Mouse (Mus musculus): ENCODE measurements around the gene Dpp4.

The Dpp4 gene

GRCm38 (mm10) chr2:62287532-62287931 lies 124.5 kb downstream of the Dpp4 start:
- DNase-seq (ENCODE audit: low spot score in 2 of 2), result no peak

GRCm38 (mm10) chr2:62285847-62286246 lies 126.2 kb downstream of the Dpp4 start:
- DNase-seq (ENCODE audit: low spot score in 2 of 2), result no peak

DNA sequence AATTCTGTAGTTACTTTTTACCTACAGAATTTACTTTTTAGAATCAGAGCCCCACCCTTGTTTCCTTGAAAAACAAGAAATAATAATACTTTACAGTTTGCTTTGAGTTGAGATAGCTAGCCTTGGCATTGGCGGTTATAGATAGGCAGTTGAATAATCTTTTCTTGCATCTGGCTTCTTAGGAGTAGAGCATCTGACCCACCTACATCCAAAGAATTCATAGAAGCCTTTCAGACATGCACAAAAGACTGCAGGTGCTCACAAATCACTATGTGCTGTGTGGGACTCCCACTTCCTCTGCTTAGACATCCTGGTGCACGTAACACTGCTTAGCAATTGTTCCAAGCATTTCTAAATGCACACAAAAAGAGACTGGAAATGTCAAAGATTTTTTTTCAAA lies 127.0 kb downstream of the Dpp4 start:
- DNase-seq (ENCODE audit: low spot score in 2 of 2), result no peak
